Mouse (Mus musculus): ENCODE measurements around the gene Tlx2. TPM values are rescaled to one million over a fixed set of nuclear protein-coding genes. Genes with fewer than 3 reads are reported as not detected.

Gene Tlx2
- 0.12 TPM in 1 of 2 replicates, not detected in the other for polyA plus RNA-seq (2015; fragmentation: Nextera tagmentation; extraction: Ambion mirVana)

DNA sequence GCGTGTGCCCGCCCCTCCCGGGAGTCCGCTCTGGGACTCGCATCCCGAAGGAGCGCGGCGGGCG, at the start of gene Tlx2:
Gene Tlx2 (minus strand): TSS at position 47 of the 64 bp plus-strand sequence.
- H3K4me3 ChIP-seq (replicated peaks; ENCODE audit: low read depth, low read length): peak within 1 kb of the TSS; percentile 30; the same call in 1 of the 2 replicates
- no peak for ATAC-seq (replicated peaks; ENCODE audit: low FRiP score, low read depth)
- no peak within 1 kb of the TSS for H3K9ac ChIP-seq (ENCODE audit: low read depth, low read length)
- WGBS: 0% methylated on average over 10 of the region's 10 CpGs
- H3K4me1 ChIP-seq (replicated peaks; ENCODE audit: insufficient read depth, low read length): peaks cover 9% of the 10 kb centered on the region
- no peak for TF ChIP-seq CTCF (IDR thresholded peaks at IDR 0.05; ENCODE audit: low read depth)
- no peaks in the 10 kb centered on the region for H3K36me3 ChIP-seq (ENCODE audit: insufficient read depth, low read length)
- peaks cover 80% of the 10 kb centered on the region for H3K27me3 ChIP-seq (ENCODE audit: insufficient read depth, low read length)
- no peaks in the 10 kb centered on the region for H3K9me3 ChIP-seq (replicated peaks; ENCODE audit: low read length)
- no peak for DNase-seq (ENCODE audit: low spot score)
- peak within 1 kb of the TSS; percentile 52 for H3K4me2 ChIP-seq (ENCODE audit: low read length)
- H3K27ac ChIP-seq: no peak within 1 kb of the TSS

DNA sequence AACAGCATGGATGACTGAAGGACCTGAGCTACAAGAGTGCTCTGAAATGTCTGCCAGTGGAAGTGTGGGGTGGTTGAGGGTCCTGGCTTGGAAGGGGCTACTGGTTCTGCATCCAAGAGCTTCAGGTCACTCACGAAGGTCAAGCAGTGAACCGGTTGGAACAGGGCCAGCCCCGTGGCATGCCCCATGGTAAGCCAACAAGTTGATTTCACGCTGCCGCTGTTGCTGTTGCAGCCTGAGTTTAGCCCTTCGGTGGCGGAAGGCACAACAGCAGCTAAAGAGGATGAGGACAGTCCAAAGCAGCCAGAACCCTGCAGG, 49.6 kb upstream of the Tlx2 start:
- no peak for TF ChIP-seq CTCF (IDR thresholded peaks at IDR 0.05; ENCODE audit: low read depth)
- Histone ChIP-seq H3K36me3 (ENCODE audit: insufficient read depth, low read length) (0 out of 2 replicates have a peak, but pooled peaks cover 5% of the 10 kb centered on the region), H3K27me3 (ENCODE audit: insufficient read depth, low read length) (no peaks in the 10 kb centered on the region), H3K27ac (no peak overlapping the region), H3K4me3 (replicated peaks; ENCODE audit: low read depth, low read length) (no peak overlapping the region), H3K4me2 (ENCODE audit: low read length) (peak overlapping the region; percentile 63), H3K4me1 (replicated peaks; ENCODE audit: insufficient read depth, low read length) (peaks cover 47% of the 10 kb centered on the region), H3K9me3 (replicated peaks; ENCODE audit: low read length) (no peaks in the 10 kb centered on the region), H3K9ac (ENCODE audit: low read depth, low read length) (peak overlapping the region; percentile 43; the same call in 1 of the 2 replicates)
- DNase-seq (ENCODE audit: low spot score): no peak
- 54% methylated on average over 7 of the region's 7 CpGs for WGBS
- ATAC-seq (replicated peaks; ENCODE audit: low FRiP score, low read depth): no peak

DNA sequence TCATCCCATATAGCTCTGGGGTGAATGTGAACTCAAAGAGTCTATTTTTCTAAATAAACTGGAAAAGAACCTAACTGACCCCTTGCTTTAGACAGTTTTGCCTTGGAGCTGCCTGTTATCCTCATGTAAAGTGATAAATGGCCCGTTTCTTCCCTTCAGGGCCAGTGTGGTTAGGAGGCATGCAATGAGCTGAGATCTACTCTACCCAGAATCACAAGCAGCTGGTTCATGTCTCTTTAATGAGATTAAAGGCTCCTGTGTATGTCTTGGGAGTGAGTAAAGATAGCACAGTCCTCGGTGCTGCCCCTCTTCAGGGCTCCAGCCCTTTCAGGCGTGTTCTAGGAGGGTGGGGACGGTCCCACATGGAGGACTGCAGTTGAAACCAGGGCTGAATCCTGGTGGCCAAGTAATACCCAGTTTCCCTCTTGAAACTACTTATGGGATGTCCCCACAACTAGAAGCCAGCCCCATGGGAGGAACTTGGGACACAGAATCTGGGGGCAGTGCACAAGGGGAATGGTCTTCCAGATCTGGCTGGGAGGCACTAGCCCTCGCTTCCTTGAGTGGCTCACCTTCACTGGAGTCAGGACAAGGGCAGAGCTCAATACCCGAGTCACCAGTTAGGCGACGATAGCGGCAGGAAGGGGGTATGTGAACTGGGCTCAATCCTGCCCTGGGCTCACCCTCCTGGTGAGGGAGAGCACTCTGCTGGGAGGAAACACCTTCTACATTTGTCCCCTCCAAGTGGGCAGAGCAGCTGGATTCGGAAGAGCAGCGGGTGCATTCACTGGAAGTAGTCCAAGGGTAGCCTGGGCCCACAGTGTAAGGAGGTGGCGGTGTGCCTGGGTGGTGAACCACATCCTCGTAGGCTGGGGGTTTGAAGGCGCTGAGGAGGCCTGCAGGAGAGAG, 49.0 kb upstream of the Tlx2 start:
- Histone ChIP-seq H3K4me3 (replicated peaks; ENCODE audit: low read depth, low read length) (no peak overlapping the region), H3K4me1 (replicated peaks; ENCODE audit: insufficient read depth, low read length) (peaks cover 42% of the 10 kb centered on the region), H3K36me3 (ENCODE audit: insufficient read depth, low read length) (0 out of 2 replicates have a peak, but pooled peaks cover 5% of the 10 kb centered on the region), H3K4me2 (ENCODE audit: low read length) (no peak overlapping the region), H3K9ac (ENCODE audit: low read depth, low read length) (peak overlapping the region; percentile 43; the same call in 1 of the 2 replicates), H3K27me3 (ENCODE audit: insufficient read depth, low read length) (no peaks in the 10 kb centered on the region), H3K9me3 (replicated peaks; ENCODE audit: low read length) (no peaks in the 10 kb centered on the region), H3K27ac (no peak overlapping the region)
- no peak for ATAC-seq (replicated peaks; ENCODE audit: low FRiP score, low read depth)
- TF ChIP-seq CTCF (IDR thresholded peaks at IDR 0.05; ENCODE audit: low read depth): no peak
- DNase-seq (ENCODE audit: low spot score): no peak
- WGBS: 55% methylated on average over 14 of the region's 14 CpGs

DNA sequence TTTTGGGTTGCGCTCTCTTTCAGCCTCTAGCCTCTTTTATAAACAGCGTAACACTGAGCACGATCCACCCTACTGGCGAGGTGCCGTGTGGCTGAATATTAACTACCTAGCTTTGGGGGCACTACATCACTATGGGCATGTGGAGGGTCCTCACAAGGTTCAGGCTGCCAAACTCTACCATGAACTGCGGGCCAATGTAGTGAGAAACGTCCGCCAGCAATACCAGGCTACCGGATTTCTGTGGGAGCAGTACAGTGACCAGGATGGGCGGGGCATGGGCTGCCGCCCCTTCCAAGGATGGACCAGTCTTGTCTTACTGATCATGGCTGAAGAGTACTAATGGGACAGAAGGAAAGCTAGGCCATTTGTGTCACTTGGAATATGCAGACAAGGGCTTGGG, 48.3 kb upstream of the Tlx2 start:
- no peak for TF ChIP-seq CTCF (IDR thresholded peaks at IDR 0.05; ENCODE audit: low read depth)
- no peaks in the 10 kb centered on the region for H3K27me3 ChIP-seq (ENCODE audit: insufficient read depth, low read length)
- no peak for DNase-seq (ENCODE audit: low spot score)
- H3K4me3 ChIP-seq (replicated peaks; ENCODE audit: low read depth, low read length): no peak overlapping the region
- no peak overlapping the region for H3K4me2 ChIP-seq (ENCODE audit: low read length)
- no peak overlapping the region for H3K9ac ChIP-seq (ENCODE audit: low read depth, low read length)
- H3K9me3 ChIP-seq (replicated peaks; ENCODE audit: low read length): no peaks in the 10 kb centered on the region
- 75% methylated on average over 11 of the region's 11 CpGs for WGBS
- no peak overlapping the region for H3K27ac ChIP-seq
- ATAC-seq (replicated peaks; ENCODE audit: low FRiP score, low read depth): no peak
- H3K36me3 ChIP-seq (ENCODE audit: insufficient read depth, low read length): 0 out of 2 replicates have a peak, but pooled peaks cover 5% of the 10 kb centered on the region
- peaks cover 40% of the 10 kb centered on the region for H3K4me1 ChIP-seq (replicated peaks; ENCODE audit: insufficient read depth, low read length)

DNA sequence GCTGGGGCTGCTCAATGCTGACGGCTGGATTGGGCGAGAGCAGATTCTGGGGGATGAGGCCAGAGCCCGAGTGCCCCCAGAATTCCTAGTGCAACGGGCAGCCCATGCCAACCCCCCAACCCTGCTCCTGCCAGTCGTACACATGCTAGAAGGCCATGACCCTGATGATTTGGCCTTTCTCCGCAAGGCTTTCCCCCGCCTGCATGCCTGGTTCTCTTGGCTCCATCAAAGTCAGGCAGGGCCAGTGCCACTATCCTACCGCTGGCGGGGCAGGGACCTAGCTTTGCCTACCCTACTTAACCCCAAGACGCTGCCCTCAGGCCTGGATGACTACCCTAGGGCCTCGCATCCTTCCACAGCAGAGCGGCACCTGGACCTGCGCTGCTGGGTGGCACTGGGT, 47.5 kb upstream of the Tlx2 start:
- Histone ChIP-seq H3K9me3 (replicated peaks; ENCODE audit: low read length) (no peaks in the 10 kb centered on the region), H3K27me3 (ENCODE audit: insufficient read depth, low read length) (no peaks in the 10 kb centered on the region), H3K36me3 (ENCODE audit: insufficient read depth, low read length) (0 out of 2 replicates have a peak, but pooled peaks cover 5% of the 10 kb centered on the region), H3K4me3 (replicated peaks; ENCODE audit: low read depth, low read length) (no peak overlapping the region), H3K4me2 (ENCODE audit: low read length) (no peak overlapping the region), H3K9ac (ENCODE audit: low read depth, low read length) (no peak overlapping the region), H3K4me1 (replicated peaks; ENCODE audit: insufficient read depth, low read length) (peaks cover 34% of the 10 kb centered on the region), H3K27ac (no peak overlapping the region)
- WGBS: 86% methylated on average over 13 of the region's 13 CpGs
- ATAC-seq (replicated peaks; ENCODE audit: low FRiP score, low read depth) (no peak), DNase-seq (ENCODE audit: low spot score) (no peak)
- TF ChIP-seq CTCF (IDR thresholded peaks at IDR 0.05; ENCODE audit: low read depth): no peak

DNA sequence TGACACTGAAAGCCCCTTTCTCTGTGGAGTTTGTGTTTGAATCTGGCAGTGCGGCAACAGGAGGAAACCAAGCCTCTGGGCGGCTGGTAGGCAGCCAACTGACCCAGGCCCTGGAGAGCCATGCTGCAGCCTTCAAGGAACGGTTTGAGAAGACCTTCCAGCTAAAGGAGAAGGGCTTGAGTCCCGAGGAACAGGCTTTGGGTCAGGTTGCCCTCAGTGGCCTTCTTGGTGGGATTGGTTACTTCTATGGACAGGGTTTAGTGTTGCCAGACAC, 47.0 kb upstream of the Tlx2 start:
- Histone ChIP-seq H3K4me2 (ENCODE audit: low read length) (no peak overlapping the region), H3K27ac (no peak overlapping the region), H3K9me3 (replicated peaks; ENCODE audit: low read length) (no peaks in the 10 kb centered on the region), H3K4me1 (replicated peaks; ENCODE audit: insufficient read depth, low read length) (peaks cover 29% of the 10 kb centered on the region), H3K36me3 (ENCODE audit: insufficient read depth, low read length) (0 out of 2 replicates have a peak, but pooled peaks cover 5% of the 10 kb centered on the region), H3K9ac (ENCODE audit: low read depth, low read length) (no peak overlapping the region), H3K27me3 (ENCODE audit: insufficient read depth, low read length) (no peaks in the 10 kb centered on the region), H3K4me3 (replicated peaks; ENCODE audit: low read depth, low read length) (no peak overlapping the region)
- WGBS: 73% methylated on average over 4 of the region's 4 CpGs
- no peak for TF ChIP-seq CTCF (IDR thresholded peaks at IDR 0.05; ENCODE audit: low read depth)
- DNase-seq (ENCODE audit: low spot score) (no peak), ATAC-seq (replicated peaks; ENCODE audit: low FRiP score, low read depth) (no peak)

Measured in kidney, postnatal 0 days (tissue).